Mouse (Mus musculus) heart, postnatal 0 days (tissue): ENCODE measurements at regions not wholly inside any gene's neighbourhood (a gene's known extent, or its start where the extent isn't known, plus 50 kb on each side); places are given as distances from the start of the nearest gene placed in this dataset.

ENCODE experiments used
- CTCF ChIP-seq: IDR thresholded peaks from 2 replicates; pipeline ENCODE4 v1.5.1; 2016; ENCODE audit warnings: antibody characterized with exemption, control low read depth, low read depth
- EP300 ChIP-seq: IDR thresholded peaks from 2 replicates; pipeline ENCODE4 v1.6.1; 2016; ENCODE audit warnings: antibody characterized with exemption, low read depth

DNA sequence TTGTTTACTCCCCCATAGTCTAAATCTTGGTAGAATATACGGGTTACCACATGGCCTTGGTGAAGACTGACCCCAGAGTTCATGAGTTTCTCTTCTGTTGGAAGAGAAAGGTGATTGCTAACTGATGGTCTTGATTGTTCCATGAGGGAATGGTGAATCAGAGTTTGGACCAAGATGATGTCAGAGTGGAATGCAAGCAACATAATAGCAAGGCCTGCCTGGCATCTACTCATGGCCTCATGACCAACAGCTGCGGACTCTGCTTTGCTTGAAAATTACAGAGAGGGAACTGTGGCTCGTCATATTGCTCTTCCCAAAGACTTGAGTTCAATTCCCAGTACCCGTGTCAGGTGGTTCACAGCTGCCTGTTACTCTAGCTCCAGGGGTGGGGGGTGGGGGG, 205.9 kb upstream of the Pgrmc2 start:
- TF ChIP-seq CTCF = no peak
- TF ChIP-seq EP300 = no peak
